Mouse (Mus musculus): Measurements from ENCODE around the gene Ripor1.
A peak's percentile ranks its signal among the peaks of the same experiment; 100 is the strongest.

The Ripor1 gene

DNA sequence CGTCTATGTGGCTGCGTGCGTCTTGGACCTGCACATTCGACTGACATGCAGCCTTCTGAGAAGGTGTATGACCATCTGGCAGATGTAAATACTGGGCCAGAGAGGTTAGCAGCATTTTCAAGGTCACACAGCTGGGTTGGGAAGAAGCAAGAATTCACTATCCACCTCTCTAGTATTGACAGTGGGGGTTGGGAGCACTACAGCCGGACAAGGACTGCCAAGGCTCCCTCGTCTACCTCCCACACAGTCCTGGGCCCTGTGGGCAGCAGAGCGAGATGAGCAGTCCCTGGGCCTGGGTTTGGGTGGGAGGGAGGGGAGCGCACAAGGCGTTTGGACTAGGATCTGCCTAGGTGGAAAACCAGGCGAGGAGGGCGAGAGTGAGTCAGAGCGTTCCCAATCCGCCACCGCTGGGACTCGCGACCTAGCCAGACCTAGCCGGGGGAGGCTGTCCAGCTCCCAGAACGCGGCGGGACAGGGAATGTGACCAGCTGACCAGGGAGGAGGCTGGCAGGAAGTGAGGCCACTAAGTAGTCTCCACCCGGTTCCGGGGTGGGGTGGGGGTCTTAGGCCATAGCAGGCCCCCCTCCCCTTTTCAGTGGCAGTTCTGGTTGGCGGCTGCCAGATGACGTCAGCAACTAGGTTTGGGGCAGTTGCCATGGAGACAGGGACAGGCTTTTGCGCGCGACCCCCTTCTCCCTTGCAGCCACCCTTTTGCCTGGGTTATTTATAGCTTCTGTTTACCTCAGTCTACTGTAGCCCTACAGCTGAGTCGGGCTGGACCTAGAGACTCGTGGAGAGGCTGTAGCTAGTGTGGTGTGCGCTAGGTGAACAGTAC is 1.4 kb downstream of the Ripor1 start:
- DNase-seq (ENCODE audit: low spot score in 2 of 2): peak; percentile 82 to 88

DNA sequence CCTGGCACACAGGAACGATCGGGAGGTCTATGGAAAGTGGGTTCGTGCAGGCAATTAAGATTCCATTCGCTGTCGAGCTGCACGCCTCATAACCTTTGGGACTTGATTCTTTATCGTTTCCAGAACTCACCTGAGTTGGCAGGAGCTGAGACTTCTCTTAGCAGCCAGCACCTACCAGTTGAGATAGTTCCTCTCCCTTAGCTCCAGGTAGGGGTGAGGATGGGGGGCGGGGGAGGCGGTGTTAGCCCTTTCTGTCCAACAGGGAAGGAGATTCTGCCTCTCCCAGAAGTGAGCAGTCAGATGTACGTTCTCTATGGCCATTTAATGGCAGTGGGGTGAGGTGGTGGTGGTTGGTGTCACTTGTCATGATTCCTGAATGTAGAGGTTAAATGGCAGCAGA is 2.0 kb downstream of the Ripor1 start:
- DNase-seq (ENCODE audit: low spot score in 2 of 2): no peak

DNA sequence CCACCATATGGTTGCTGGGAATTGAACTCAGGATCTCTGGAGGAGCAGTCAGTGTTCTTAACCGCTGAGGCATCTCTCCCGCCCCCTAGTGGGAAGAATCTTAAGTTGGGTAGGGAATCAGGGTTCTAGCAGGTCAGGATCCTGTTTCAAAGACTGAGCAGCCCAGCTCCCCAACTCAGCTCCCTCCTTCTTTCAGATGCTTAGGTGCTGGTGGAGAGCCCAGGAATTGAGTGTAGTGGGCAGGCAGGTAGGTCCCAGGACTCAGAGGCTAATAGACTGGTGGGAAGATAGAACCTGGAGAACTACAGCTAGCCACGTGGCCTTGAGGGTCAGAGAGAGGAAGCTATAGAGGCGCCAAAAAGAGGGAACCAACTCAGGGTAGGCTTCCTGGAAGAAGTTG is 2.6 kb downstream of the Ripor1 start:
- DNase-seq (ENCODE audit: low spot score in 2 of 2): no peak

DNA sequence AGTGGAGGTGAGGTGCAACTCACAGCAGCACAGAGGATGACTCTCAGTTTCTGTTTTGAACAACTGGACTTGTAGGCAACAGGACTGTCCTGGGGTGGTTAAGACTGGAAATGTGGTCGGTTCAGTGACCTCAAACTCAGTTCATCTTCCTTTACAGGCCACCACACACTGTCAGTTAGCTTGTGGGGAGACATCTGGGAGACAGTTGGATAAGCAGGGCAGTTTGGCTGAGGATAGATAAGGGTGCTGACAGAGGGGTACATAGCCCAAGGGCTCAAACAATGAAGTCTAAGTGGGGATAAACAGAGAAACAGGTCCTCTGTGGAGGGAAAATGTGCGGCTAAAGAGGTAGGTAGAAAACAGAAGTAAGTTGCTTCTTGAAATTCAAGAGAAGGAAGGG is 4.3 kb downstream of the Ripor1 start:
- no peak for DNase-seq (ENCODE audit: low spot score in 2 of 2)

DNA sequence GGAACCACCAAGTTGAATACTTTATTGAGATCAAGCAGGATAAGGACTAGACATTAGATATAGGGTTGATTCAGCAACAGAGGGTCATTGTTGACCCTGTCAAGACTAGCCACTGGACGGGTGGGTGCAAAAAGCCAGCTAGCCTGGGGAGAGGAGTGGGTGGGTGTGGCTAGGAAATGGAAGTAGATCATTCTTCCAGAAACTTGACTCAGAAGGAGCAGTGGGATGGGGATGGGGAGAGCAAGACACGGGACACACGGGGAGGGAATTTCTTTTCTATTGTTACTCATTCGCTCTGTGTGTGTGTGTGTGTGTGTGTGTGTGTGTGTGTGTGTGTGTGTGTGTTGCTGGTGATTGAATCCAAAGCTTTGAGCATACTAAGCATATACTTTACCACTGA is 4.7 kb downstream of the Ripor1 start:
- no peak for DNase-seq (ENCODE audit: low spot score in 2 of 2)

DNA sequence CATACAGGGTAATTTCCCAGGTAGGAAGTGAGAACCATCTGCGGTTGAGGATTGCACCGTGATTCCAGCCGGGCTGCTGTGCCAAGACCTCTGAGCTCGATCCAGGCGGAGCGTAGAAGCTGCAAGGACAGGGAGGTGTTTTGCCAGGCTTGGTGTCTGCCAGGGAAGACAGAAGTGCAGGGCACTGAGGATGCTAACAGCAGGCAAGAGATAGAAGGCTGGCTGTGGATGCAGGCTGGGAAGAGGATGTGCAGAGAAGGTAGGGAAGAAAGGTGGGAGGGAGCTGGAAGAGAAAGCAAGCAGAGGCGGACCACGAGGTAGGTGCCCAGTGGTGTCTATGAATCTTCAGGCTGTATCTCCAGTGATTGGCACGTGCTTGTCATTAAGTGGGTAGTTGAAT is 6.8 kb downstream of the Ripor1 start:
- no peak for DNase-seq (ENCODE audit: low spot score in 2 of 2)

DNA sequence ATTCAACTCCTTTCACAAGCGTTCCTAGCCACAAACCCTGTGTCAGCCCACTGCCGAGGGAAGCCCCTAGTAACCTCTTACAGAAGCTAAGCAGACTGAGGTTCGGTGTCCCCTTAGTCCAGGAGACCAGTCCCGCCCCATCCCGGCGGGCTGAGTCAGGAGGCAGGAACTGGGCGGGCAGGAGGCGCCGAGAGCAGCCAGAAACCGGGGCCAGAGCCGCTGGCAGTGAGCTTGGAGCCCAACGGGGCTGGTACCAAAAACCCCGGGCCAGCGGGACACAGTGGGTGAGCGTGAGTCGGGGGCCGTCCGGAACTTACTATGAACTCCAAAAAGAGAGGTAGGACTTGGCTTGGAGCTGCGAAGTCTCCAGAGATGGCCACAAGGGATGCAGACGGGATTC is 8.0 kb downstream of the Ripor1 start:
- DNase-seq (ENCODE audit: low spot score in 2 of 2): no peak

DNA sequence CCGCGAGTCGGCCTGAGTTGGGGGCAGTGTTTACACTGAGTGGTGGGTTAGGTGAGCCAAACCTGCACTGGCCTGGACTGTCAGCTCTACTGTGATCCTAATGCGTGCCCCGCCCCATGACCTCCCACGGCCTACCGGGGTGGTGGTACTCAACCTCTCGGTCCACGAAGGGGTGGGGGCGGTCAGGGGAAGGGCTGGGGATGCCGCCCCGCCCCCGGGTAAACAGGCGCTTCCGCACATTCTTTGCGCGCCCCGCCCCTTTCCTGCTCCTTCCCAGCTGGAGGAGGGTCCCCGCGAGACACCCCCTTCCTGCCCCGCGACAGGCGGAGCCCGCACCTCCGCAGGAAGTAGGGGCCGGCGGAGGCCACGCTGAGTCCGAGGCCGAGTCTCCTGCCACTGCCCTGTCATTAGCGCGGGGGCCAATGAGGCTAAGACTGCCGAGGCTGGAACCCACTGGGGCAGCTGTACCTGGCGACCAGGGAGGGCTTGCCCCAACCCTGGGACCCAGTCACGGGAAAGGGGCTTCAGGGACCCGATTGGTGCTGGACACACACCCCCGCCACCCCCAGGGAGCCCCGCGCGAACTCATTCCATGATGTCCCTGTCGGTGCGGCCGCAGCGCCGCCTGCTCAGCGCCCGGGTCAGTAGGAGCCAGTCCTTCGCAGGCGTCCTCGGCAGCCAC is 8.9 kb downstream of the Ripor1 start:
- DNase-seq (ENCODE audit: low spot score in 2 of 2): no peak

DNA sequence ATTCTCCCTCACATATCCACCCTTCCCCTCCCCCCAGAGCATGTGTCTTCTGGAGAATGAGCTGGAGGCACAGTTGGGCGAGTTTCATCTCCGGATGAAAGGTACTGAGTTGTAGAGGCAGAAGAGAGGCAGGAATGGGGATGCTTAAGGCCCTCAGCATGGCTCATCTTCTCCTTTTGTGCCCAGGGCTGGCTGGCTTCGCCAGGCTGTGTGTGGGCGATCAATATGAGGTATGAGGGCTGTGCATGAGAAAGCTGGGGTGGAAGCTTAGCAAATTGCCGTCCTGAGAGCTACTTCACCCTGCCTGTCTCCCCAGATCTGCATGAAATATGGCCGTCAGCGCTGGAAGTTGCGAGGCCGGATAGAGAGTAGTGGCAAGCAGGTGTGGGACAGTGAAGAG is 10.9 kb downstream of the Ripor1 start:
- peak in 1 of 2 experiments; percentile 60 for DNase-seq (ENCODE audit: low spot score in 2 of 2)

DNA sequence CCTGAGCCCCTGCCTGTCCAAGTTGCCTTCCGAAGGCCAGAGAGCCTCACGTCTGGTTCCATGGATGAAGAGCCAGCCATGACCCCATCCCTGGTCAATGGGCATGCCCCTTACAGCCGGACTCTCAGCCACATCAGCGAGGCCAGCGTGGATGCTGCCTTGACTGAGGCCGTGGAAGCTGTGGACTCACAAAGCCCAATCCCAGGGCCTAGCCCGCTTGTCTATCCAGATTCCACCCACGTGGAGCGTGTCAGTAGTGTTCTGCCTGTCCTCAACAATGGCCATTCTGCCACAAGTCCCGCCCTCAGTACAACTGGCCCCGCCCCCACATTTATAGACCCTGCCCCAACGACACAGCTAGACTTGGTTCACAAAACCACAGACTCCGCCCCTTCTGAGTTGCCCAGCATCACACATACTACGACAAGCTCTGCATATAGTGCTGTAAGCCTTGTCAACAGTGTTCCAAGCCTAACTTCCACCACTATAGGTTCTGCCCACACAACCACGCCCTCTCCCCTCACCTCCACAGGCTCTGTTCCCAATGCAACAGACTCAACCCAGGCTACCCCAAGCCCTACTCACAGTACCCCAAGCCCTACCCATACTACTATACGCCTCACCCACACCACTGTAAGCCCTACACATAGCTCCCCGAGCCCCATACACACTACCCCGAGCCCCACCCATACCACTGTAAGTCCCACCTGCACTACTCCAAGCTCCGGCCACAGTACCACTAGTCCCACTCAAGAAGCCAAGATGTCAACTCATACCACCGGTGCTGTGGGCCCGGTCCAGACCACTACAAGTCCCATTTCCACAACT is 12.6 kb downstream of the Ripor1 start:
- DNase-seq (ENCODE audit: low spot score in 2 of 2): no peak

DNA sequence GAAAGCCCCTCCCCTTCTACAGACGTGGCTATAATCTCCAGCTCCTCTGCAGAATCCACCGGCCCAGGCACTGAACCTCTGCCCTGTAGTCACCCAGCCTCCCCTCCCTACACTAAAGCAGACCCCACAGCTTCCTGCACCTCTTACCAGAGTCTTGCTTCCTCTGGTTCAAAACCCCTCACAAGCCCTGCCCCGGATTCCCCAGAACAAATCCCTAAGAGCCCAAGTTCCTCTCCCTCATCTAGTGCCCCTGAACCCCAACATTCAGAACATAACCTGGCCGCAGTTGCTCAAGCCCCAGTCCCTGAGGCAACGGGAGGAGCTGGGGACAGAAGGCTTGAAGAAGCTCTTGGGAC is 13.2 kb downstream of the Ripor1 start:
- no peak for DNase-seq (ENCODE audit: low spot score in 2 of 2)

DNA sequence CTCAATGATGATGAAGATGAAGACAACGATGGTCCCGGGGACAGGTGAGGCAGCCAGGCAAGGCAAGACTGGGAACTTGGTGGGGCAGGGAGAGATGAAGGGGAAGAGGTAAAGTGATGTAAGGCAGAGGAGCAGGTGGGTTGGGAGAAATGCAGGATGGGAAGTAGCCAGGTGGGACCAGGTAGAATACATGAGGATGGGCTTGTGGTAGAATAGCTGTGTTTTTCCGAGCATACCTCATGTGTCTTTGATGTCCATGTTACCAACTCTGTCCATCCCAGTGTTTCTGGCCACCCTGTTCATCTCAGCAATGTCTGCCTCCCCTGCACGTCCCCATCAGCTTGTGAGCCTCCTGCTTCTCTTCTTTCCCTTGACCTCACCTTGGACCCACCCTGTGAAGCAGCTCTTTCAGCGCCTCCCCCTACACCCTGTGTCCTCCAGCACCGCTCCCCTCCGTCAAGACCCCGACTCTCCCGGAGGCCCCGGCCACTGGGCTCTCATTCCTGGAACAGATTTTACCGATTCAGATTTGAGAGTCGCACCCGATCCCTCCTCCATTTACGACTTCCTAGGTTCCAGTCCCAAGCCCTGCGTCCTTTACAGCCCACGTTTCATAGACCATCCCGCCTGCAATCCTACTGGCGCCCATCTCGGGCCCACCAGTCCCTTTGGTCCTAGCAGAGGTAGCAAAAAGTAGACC is 14.0 kb downstream of the Ripor1 start:
- no peak for DNase-seq (ENCODE audit: low spot score in 2 of 2)

DNA sequence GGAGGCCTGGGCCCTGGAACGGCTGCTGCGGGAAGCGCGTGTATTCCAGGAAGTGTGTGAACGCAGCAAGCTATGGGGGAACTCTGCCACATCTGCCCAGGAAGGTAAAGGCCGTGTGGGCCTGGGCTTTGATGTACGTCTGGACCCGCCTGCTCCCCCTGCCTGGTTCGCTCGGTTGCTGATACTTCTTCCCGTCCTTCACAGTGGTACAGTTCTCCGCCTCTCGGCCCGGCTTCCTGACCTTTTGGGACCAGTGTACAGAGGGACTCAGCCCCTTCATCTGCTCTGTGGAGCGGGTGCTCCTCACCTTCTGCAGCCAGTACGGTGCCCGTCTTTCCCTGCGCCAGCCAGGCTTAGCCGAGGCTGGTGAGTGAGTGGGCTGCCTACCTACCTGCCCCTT is 15.2 kb downstream of the Ripor1 start:
- no peak for DNase-seq (ENCODE audit: low spot score in 2 of 2)

DNA sequence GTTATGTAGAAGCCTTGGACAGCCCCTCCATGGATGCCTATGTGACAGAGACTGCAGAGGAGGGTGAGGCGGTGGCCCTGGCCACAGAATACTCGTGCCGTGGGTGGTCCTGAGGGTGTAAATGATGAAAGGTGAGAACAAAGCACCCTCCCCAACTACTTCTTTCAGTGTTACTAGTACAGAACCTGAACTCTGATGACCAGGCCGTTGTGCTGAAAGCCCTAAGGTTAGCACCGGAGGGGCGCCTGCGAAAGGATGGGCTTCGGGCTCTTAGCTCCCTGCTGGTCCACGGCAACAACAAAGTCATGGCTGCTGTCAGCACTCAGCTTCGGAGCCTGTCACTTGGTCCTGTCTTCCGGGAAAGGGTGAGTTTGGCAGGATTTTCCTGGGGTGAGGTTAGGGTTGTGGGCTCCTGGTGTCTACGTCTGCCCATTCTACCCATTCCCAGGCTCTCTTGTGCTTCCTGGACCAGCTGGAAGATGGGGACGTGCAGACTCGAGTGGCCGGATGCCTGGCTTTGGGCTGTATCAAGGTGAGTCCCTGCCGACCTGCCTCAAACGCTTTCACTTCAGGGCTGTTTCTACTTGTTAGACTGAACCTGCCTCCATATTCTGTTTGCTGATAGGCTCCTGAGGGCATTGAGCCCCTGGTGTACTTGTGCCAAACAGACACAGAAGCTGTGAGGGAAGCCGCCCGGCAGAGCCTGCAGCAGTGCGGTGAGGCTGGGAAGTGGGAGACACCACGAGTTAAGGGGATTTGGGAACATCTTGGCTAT is 16.1 kb downstream of the Ripor1 start:
- no peak for DNase-seq (ENCODE audit: low spot score in 2 of 2)

DNA sequence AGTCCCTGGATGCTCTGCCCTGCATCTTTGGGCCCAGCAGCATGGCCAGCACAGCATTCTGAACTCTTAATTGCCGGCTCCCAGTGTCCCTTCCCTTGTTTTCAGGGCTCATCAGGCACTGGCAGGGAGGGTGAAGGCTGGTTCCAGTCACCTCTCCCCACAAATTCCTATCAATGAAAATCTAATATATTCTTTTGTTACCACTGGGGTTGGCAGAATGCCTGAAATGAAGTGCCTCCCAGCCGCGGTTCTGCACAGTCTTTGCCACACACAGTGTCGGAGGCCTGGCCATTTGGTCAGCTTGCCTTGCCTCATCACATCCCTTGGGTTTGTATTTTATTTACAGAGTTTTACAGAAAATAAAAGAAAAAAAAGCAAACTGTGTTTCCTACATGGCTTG is 16.8 kb downstream of the Ripor1 start:
- DNase-seq (ENCODE audit: low spot score in 2 of 2): no peak

DNA sequence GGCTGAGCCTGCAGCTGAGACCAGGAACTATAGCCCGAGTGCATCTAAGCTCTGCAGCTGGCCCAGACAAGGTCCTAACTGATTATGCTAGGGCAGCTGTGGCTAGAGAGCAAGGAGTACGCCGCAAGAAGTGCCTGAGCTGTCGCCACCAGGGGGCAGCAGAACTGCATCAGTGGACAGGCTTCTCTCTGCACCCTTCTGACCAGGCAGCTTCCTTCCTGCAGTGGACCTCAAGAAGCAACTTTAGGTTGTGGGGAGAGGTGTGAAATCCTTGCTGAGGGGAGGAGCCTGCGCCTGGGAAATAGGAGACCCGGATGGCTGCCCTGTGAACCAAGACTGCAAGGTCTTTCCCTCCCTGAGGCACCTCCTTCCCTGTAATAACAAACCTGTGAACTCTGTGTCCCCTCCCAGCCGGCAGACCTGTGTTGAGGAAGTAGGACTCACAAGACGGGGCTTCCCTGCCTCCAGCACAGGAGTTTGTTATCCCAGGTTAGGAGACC is 17.4 kb downstream of the Ripor1 start:
- DNase-seq (ENCODE audit: low spot score in 2 of 2): peak; percentile 94 to 96

DNA sequence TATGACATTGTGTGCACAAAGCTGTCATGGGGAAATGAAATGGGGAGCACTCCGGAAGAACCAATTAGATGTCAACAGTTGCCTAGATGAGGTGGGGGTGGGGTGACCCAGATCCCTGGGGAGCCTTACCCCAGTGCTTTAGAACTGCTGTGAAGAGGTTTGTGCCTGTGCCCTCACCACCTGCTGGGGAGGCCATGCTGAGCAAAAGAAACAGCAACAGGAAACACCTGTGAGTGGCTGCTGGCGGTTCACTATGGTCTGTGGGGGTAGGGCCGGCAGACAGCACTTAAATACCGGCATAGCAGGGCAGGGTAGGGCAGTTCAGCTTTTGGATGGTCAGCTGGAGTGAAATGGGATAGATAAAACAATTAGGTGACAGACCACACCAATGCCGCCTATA is 18.1 kb downstream of the Ripor1 start:
- no peak for DNase-seq (ENCODE audit: low spot score in 2 of 2)

DNA sequence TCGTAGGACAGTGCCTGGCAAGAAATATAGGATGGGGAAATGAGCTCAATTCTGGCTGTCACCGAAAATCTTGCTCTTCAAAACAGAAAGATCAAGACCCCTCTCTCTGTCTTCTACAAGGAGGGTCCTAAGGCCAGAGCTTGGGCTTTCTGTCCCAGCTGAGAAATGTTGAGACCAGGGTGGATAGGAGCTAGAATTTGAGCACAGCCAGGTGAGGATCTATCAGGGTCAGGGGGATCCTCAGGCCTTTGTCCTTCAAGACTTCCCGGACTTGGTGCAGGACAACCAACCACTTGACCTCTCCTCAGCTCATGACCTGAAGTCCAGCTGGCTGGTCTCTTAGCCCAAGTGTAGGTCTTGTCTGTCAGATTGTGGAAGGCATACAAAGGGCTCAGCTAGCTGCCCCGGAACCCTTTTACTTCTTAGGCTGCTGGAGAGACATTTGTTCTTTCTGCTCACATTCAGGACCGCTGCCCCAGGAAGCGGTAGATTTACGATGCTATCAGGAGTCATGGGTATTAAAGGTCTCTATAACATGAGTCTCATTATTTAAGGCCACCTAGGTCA is 18.7 kb downstream of the Ripor1 start:
- no peak for DNase-seq (ENCODE audit: low spot score in 2 of 2)

DNA sequence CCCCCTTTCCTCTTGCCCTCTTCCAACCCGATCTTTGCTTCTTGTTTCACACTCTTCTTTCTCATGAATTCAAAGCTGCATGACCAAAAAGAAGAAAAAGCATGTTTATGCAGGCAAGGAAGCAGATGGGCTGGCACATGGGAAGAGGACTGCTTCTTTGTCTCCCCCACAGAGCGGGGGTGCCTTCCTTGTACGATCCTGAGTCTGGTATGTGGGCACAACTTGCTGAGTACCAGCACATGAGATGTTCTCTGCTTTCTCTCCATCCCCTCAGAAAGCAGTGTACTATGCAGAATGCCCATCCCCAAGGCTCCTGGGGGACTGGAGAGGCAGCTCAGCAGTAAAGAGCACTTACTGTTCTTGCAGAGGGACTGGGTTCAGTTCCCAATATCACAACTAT is 19.3 kb downstream of the Ripor1 start:
- peak; percentile 87 to 88 for DNase-seq (ENCODE audit: low spot score in 2 of 2)

DNA sequence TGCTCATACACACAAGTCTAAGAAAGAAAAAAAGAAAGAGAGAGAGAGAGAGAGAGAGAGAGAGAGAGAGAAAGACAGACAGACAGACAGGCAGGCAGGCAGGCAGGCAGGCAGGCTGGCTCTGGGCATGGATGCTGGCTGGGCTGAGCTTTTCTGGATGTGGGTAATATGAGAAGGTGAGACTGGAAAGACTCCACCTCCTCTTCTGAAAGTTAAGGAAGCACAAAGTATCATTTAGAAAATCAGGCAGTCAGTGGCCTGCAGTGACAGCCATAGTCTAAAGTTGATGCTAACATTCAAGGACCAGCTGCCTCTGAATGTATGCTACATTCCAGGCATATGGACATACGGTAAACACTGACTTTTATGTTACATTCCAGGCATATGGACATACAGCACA is 19.8 kb downstream of the Ripor1 start:
- no peak for DNase-seq (ENCODE audit: low spot score in 2 of 2)

DNA sequence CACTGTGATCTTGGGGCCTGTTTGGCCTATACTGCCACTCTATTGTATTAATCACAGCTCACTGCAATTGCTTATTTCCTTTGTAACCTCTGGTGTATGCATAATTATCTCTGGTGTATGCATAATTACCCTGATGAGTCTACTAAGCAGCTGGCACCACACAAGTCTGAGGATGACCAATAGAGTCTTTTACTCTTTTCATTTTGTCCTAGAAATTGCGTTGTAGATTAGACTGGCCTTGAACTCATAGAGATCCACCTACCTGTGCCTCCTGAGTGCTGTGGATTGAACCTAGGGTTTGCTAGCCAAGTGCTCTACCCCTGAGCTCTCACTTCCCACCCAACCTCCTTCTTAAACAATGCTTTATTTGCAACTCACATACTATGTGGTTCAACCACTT is 21.0 kb downstream of the Ripor1 start:
- DNase-seq (ENCODE audit: low spot score in 2 of 2): no peak
